Mouse (Mus musculus): ENCODE measurements around the gene Gtf2h3. TPM values are rescaled to one million over a fixed set of nuclear protein-coding genes. Genes with fewer than 3 reads are reported as not detected.

Gene Gtf2h3
- total and polyA plus RNA-seq, 3 experiments, result 51.9 to 84.9 (median 58.2) TPM

DNA sequence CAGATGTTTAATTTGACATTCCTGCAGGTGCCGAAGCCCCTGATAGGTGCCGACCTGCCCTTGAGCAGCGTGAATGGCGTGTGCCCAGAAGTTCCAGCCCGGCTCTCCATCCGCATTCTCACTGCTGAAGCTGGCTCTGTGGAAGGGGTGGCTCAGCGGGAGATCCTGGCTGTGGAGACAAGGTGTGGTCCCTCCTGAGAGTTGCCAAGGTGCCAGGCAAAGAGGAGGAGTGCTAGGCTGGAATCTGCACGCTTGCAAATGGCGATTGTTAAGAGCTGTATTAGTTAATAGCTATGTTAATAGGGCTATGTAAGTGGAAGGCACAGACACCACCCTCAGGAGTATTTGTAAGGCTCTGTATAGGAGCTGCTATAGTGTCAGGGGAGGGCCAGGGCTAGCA is 45.4 kb downstream of the Gtf2h3 start:
- no peak overlapping the region for H3K4me2 ChIP-seq (ENCODE audit: insufficient read depth, low read depth, poor library complexity, severe bottlenecking)
- dilution Hi-C loops (cut with MboI; ENCODE audit: extremely low pct_ligation_motif_present, extremely low pct_unique_long_range_greater_than_20kb, low sequenced_read_pairs), result no loop called here
- in situ Hi-C loops (cut with MboI; ENCODE audit: low pct_ligation_motif_present, low pct_unique_long_range_greater_than_20kb, low sequenced_read_pairs), result no loop called here

GRCm38 (mm10) chr5:124628448-124629363 is 49.8 kb downstream of the Gtf2h3 start, which contains the start of gene Atp6v0a2:
Atp6v0a2 (plus strand) TSS chr5:124628576.
- H3K27ac ChIP-seq (ENCODE audit: insufficient read depth, low read depth), result peak within 1 kb of the TSS; percentile 47; the same call in 1 of the 2 replicates
- dilution Hi-C loops (cut with MboI; ENCODE audit: extremely low pct_ligation_motif_present, extremely low pct_unique_long_range_greater_than_20kb, low sequenced_read_pairs), result no loop called here
- TF ChIP-seq ZKSCAN1 (IDR thresholded peaks at IDR 0.05; ENCODE audit: borderline replicate concordance, low read depth, low read length) (no peak), UBTF (IDR thresholded peaks at IDR 0.05; ENCODE audit: low read depth, low read length) (no peak), HCFC1 (IDR thresholded peaks at IDR 0.05; ENCODE audit: low read depth, low read length) (peak; percentile 70), EP300 (IDR thresholded peaks at IDR 0.05; ENCODE audit: low read length) (no peak), NELFE (IDR thresholded peaks at IDR 0.05; ENCODE audit: low read depth, low read length) (peak; percentile 44; the same call in 1 of the 2 replicates), MAZ (IDR thresholded peaks at IDR 0.05; ENCODE audit: low read depth, low read length) (peak; percentile 67; the same call in 1 of the 2 replicates), TCF12 (IDR thresholded peaks at IDR 0.05; ENCODE audit: low read depth, low read length) (peak; percentile 39; the same call in 1 of the 2 replicates), JUND (conservative IDR thresholded peaks at IDR 0.05; ENCODE audit: low read depth, low read length) (no peak), ZNF384 (IDR thresholded peaks at IDR 0.05; ENCODE audit: low read depth, low read length) (peak; percentile 41; the same call in 1 of the 2 replicates), RCOR1 (conservative IDR thresholded peaks at IDR 0.05; ENCODE audit: low read depth, low read length) (0 out of 2 replicates have a peak, but pooled peaks have one; percentile 51), NRF1 (IDR thresholded peaks at IDR 0.05; ENCODE audit: low read depth, low read length) (peak; percentile 36; the same call in 1 of the 2 replicates), ELF1 (IDR thresholded peaks at IDR 0.05; ENCODE audit: low read depth, low read length) (peak; percentile 81), ZC3H11A (IDR thresholded peaks at IDR 0.05; ENCODE audit: low read depth, low read length) (no peak), MYC (IDR thresholded peaks at IDR 0.05; ENCODE audit: low read depth, low read length) (0 out of 2 replicates have a peak, but pooled peaks have one; percentile 13), IRF4 (IDR thresholded peaks at IDR 0.05; ENCODE audit: low read depth, low read length) (peak; percentile 14; the same call in 1 of the 2 replicates), MAX (IDR thresholded peaks at IDR 0.05; ENCODE audit: low read length) (peak; percentile 41; the same call in 1 of the 2 replicates), MAFK (IDR thresholded peaks at IDR 0.05; ENCODE audit: insufficient replicate concordance, low read length) (no peak), POLR2A (IDR thresholded peaks at IDR 0.05; ENCODE audit: low read depth, low read length) (peak; percentile 79; the same call in 1 of the 2 replicates), USF1 (IDR thresholded peaks at IDR 0.05; ENCODE audit: low read depth, low read length) (no peak), CHD2 (IDR thresholded peaks at IDR 0.05; ENCODE audit: low read length) (peak; percentile 72), TBP (conservative IDR thresholded peaks at IDR 0.05; ENCODE audit: low read depth, low read length) (peak; percentile 85), SMC3 (IDR thresholded peaks at IDR 0.05; ENCODE audit: low read depth, low read length) (no peak), USF2 (conservative IDR thresholded peaks at IDR 0.05; ENCODE audit: low read depth, low read length) (no peak), CHD1 (IDR thresholded peaks at IDR 0.05; ENCODE audit: low read depth, low read length) (0 out of 2 replicates have a peak, but pooled peaks have one; percentile 36)

More for the DNA sequence above, 45.4 kb downstream of the Gtf2h3 start:
- DNase-seq (ENCODE audit: extremely low read depth), result no peak
- no peaks in the 10 kb centered on the region for H3K9me3 ChIP-seq (replicated peaks; ENCODE audit: low read length)
- H3K4me3 ChIP-seq (replicated peaks in 1 of 3; ENCODE audit: low read depth in 2 of 3, low read length in 2 of 3, poor library complexity in 1 of 3), result no peak overlapping the region
- no peaks in the 10 kb centered on the region for H3K36me3 ChIP-seq (replicated peaks in 1 of 2; ENCODE audit: control insufficient read depth in 1 of 2, insufficient read depth in 1 of 2, low read length in 1 of 2)
- TF ChIP-seq PAX5 (IDR thresholded peaks at IDR 0.05; ENCODE audit: low read length) (no peak), RAD21 (IDR thresholded peaks at IDR 0.05; ENCODE audit: low read depth, low read length) (no peak), HCFC1 (IDR thresholded peaks at IDR 0.05; ENCODE audit: low read depth, low read length) (no peak), MEF2A (IDR thresholded peaks at IDR 0.05; ENCODE audit: borderline replicate concordance, low read depth, low read length) (no peak), UBTF (IDR thresholded peaks at IDR 0.05; ENCODE audit: low read depth, low read length) (no peak), E2F4 (IDR thresholded peaks at IDR 0.05; ENCODE audit: insufficient replicate concordance, low read depth, low read length) (no peak), USF1 (IDR thresholded peaks at IDR 0.05; ENCODE audit: low read depth, low read length) (no peak), MAFK (IDR thresholded peaks at IDR 0.05; ENCODE audit: insufficient replicate concordance, low read length) (no peak), USF2 (conservative IDR thresholded peaks at IDR 0.05; ENCODE audit: low read depth, low read length) (no peak), CHD1 (IDR thresholded peaks at IDR 0.05; ENCODE audit: low read depth, low read length) (no peak), ZKSCAN1 (IDR thresholded peaks at IDR 0.05; ENCODE audit: borderline replicate concordance, low read depth, low read length) (no peak), EP300 (IDR thresholded peaks at IDR 0.05; ENCODE audit: low read length) (no peak), SMC3 (IDR thresholded peaks at IDR 0.05; ENCODE audit: low read depth, low read length) (no peak), IRF4 (IDR thresholded peaks at IDR 0.05; ENCODE audit: low read depth, low read length) (no peak), TCF12 (IDR thresholded peaks at IDR 0.05; ENCODE audit: low read depth, low read length) (no peak), POLR2AphosphoS2 (IDR thresholded peaks at IDR 0.05; ENCODE audit: low read depth, low read length) (no peak), MAZ (IDR thresholded peaks at IDR 0.05; ENCODE audit: low read depth, low read length) (no peak)
- no peak overlapping the region for H3K27ac ChIP-seq (ENCODE audit: insufficient read depth, low read depth)
- H3K4me1 ChIP-seq (ENCODE audit: control insufficient read depth in 1 of 2, insufficient read depth in 2 of 2), result peaks cover 15 to 31% of the 10 kb centered on the region in 2 experiments
- H3K9ac ChIP-seq (ENCODE audit: insufficient read depth, low read depth), result no peak overlapping the region
- H3K27me3 ChIP-seq (replicated peaks), result no peaks in the 10 kb centered on the region
- H3K79me2 ChIP-seq (replicated peaks; ENCODE audit: control insufficient read depth, extremely low read depth, insufficient read depth, poor library complexity, severe bottlenecking), result 0 out of 2 replicates have a peak, but pooled peaks cover 1% of the 10 kb centered on the region

More at GRCm38 (mm10) chr5:124628448-124629363, 49.8 kb downstream of the Gtf2h3 start, which contains the start of gene Atp6v0a2:
- H3K9me3 ChIP-seq (replicated peaks; ENCODE audit: low read length), result no peaks in the 10 kb centered on the region
- peaks cover 0 to 5% of the 10 kb centered on the region in 2 experiments for H3K36me3 ChIP-seq (replicated peaks in 1 of 2; ENCODE audit: control insufficient read depth in 1 of 2, insufficient read depth in 1 of 2, low read length in 1 of 2)
- H3K27me3 ChIP-seq (replicated peaks), result no peaks in the 10 kb centered on the region
- peak; percentile 88 for DNase-seq (ENCODE audit: extremely low read depth)
- in situ Hi-C loops (cut with MboI; ENCODE audit: low pct_ligation_motif_present, low pct_unique_long_range_greater_than_20kb, low sequenced_read_pairs), result no loop called here
- peak within 1 kb of the TSS; percentile 93 for H3K9ac ChIP-seq (ENCODE audit: insufficient read depth, low read depth)
- H3K79me2 ChIP-seq (replicated peaks; ENCODE audit: control insufficient read depth, extremely low read depth, insufficient read depth, poor library complexity, severe bottlenecking), result 0 out of 2 replicates have a peak, but pooled peaks cover 3% of the 10 kb centered on the region
- peaks cover 10 to 47% of the 10 kb centered on the region in 2 experiments for H3K4me1 ChIP-seq (ENCODE audit: control insufficient read depth in 1 of 2, insufficient read depth in 2 of 2)
- H3K4me2 ChIP-seq (ENCODE audit: insufficient read depth, low read depth, poor library complexity, severe bottlenecking), result peak within 1 kb of the TSS; percentile 84
- peak within 1 kb of the TSS; percentile 90 to 93 (median 90) for H3K4me3 ChIP-seq (replicated peaks in 1 of 3; ENCODE audit: low read depth in 2 of 3, low read length in 2 of 3, poor library complexity in 1 of 3)

Data from CH12.LX (cell line).